Mouse (Mus musculus) mouse trophoblast stem cell (cell line): ENCODE results near the gene Cd22.
"Not testable (repeated sequence)": the region's sequence is repeated elsewhere in the genome, so short reads cannot be mapped to it uniquely, and the experiment has no call there.

ENCODE experiments used
- in situ Hi-C, 2 experiments: fragments of 300-500 bp; cut with MseI, MboI; formaldehyde crosslinking; loops; 2 replicates in 1 of 2; 3 replicates in 1 of 2; pipeline ENCODE4 v1.15.1; 2025

Cd22 gene

DNA sequence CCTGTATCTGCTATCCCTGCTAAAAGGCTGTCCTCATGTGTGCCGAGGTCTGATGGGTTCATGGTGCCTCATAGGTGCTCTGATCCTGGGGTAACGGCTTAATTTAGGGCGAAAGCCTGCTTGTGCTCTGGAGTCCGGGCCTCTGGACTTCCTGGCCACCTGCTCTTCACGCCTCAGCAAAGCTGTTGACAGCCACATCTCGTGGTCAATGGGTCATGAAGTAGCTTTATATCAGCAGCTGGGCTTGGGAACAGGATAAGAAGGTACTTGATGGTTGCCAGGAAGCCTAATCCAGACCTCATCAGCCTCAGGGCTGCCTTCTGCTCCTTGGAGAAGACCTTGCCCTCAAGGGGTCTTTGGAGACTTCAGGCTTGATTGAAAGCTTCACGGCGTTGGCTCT, 16.8 kb downstream of the Cd22 start:
- in situ Hi-C loops: loop anchor here in 1 of 2 experiments (5.0 kb wide), 1 partner anchor 61 kb away; no protein-coding TSS in a partner anchor

DNA sequence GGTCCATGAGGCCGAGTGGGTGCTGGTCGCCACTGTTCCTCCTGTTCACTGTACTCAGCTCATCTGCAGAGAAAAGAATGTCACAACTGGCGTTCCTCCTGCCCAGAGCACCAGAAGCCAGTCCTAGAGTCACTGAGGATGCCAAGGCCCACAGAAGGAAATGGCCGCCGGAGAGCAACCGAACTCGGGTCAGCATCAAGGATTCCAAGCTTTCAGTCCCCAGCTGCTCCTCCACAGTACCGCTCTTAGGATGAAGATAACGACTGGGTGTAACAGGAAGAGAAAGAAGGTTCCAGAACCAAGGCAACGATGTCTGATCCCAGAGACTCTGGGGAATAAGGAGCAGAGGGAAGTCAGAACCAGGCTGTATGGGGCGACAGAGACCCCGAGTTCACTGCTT, 18.7 kb downstream of the Cd22 start, which contains the start of gene Ffar1:
Ffar1 (minus strand) TSS at position 101 of the 400 bp plus-strand sequence.
- in situ Hi-C loops: loop anchor here in 1 of 2 experiments (5.0 kb wide), 1 partner anchor 59 kb away; no protein-coding TSS in a partner anchor

DNA sequence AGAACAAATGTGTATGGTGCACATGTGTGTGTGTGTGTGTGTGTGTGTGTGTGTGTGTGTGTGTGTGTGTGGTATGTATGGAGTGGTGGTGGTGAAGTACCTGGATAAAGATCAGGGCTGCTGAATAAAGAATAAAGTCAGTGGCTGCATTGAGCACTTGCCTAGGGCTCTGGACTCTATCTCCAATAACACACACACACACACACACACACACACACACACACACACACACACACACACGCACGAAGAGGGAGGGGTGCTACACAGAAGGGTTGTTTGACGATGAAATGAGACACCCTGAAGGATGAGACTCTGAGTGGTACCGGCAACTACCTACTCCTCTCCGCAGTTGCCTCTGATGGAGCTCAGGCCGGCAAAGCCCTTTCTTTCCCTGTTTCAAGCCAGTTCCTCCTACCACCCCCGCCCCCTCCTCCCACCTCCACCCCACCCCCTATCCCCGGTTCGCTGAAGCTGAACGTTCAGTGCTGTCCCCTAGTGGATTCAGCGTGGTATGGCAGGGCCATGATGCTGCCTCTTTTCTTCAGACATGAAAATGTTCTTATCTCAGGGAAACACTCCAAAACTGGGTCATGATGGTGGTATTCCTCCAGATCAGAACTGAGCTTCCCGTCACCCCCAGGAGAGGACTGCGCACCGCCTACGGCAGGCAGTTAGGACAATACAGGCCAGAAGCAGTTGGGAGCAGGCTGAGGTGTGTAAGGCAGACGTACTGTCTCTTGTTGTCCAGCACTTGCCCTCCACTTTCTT, 20.3 kb downstream of the Cd22 start:
- in situ Hi-C loops: loop anchor here (5.0 kb wide), 2 partner anchors 48 to 58 kb away; no protein-coding TSS in a partner anchor

DNA sequence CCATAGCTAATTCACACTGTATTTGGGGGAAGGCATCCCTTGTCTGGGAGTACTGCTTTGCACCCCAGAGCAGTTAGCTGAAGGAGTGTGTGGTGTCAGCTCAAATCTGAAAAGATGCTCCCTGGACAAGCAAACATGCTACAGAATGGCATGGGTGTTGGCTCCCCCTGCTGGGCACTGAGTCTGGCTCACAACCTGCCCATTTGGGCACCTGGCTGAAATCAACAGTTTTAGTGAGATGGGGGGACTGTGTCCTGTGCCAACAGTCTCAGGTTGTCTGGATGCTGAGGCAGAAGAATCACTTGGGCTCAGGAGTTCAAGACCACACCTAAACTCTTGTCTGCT, 20.9 kb downstream of the Cd22 start:
- in situ Hi-C loops: loop anchor here in 1 of 2 experiments (5.0 kb wide), 1 partner anchor 47 kb away; no protein-coding TSS in a partner anchor

- in situ Hi-C loops: loop anchor here in 1 of 2 experiments (5.0 kb wide), 1 partner anchor 45 kb away; no protein-coding TSS in a partner anchor
Observed at GRCm38 (mm10) chr7:30857746-30858145, 22.4 kb downstream of the Cd22 start.

DNA sequence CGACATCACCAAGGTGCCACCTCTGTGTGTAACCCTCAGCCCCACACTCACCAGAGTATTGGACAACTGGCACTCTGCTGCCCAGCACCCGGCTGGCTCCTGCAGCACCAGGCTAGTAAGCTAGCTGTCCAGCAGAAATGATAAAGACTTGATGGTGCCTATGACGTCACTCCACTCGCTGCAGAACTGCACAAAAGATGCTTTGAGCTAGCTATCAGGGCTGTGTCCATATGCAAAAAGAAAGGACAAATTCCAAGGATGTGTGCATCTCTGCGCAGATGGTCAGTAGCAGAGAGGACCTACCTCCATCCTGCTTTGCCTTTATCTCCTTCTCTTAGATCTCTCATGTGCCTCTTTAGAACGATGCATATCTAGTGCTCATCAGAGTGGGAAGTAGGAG, 24.1 kb downstream of the Cd22 start, which contains the start of gene Ffar3:
Ffar3 (minus strand) TSS at position 101 of the 400 bp plus-strand sequence.
- in situ Hi-C loops: loop anchor here in 1 of 2 experiments (5.0 kb wide), 1 partner anchor 44 kb away; no protein-coding TSS in a partner anchor

GRCm38 (mm10) chr7:30851421-30851820, 28.7 kb downstream of the Cd22 start:
- in situ Hi-C loops: no loop called here

DNA sequence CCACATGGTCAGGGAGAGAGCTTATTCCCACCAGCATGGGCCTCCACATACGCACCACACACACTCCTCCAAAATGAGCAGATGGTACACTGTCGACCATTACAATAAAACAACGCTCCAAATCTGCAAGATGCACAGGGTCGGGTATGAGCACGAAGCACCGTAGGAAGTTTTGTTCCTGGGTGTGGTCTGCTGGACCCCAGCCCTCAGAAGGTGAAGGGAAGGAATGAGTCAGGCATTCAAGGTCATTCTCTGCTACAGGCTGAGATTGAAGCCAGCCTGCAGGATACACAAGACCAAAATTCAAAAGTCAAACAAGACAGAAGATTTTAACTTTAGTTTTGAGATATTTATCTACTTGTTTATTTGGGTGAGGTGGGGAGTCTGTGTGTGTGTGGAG, 32.2 kb downstream of the Cd22 start:
- in situ Hi-C loops: no loop called here

DNA sequence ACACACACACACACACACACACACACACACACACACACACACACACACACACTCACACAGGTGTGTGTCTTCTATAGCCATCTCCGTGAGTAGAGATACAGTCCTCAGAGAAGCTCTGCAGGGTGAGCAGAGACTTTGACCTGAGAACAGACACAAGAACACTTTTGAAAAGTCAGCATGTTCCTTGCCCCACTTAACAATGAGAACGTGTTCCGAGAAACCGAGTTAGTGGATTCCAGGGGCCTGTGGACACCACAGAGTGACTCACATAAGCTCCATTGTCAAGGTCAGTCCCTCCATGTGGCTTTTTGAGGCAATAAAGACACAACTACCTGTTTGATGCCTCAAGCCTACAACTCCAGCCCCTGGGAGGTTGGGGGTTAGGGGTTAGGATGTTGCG, 32.8 kb downstream of the Cd22 start:
- in situ Hi-C loops: no loop called here

- in situ Hi-C loops: no loop called here
Observed at GRCm38 (mm10) chr7:30846505-30847053, 33.6 kb downstream of the Cd22 start.

GRCm38 (mm10) chr7:30844676-30845297, 35.4 kb downstream of the Cd22 start:
- in situ Hi-C loops: no loop called here

- in situ Hi-C loops: no loop called here
Observed at GRCm38 (mm10) chr7:30842092-30842491, 38.0 kb downstream of the Cd22 start.

GRCm38 (mm10) chr7:30841379-30841778, 38.8 kb downstream of the Cd22 start:
- in situ Hi-C loops: no loop called here

DNA sequence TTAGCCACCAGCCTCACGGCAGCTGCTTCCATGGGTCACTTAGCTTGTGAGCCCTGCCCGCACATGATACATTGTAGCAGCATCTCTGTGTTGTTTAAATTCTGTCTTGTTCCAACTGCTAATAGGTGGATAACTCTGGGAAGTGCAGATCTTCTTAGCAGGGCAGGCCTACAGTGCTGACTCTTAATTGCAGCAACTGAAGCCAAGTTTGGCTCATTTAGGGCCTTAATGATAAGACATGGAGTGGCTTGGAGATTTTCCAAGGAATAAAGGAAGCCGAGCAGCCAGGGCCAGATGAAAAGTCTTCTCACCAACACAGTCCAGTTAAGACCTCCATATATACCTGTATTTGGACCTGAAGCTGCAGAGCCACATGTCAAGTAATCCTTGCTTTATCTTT, 39.8 kb downstream of the Cd22 start:
- in situ Hi-C loops: no loop called here

- in situ Hi-C loops: no loop called here
Observed at GRCm38 (mm10) chr7:30837277-30837676, 42.9 kb downstream of the Cd22 start.

DNA sequence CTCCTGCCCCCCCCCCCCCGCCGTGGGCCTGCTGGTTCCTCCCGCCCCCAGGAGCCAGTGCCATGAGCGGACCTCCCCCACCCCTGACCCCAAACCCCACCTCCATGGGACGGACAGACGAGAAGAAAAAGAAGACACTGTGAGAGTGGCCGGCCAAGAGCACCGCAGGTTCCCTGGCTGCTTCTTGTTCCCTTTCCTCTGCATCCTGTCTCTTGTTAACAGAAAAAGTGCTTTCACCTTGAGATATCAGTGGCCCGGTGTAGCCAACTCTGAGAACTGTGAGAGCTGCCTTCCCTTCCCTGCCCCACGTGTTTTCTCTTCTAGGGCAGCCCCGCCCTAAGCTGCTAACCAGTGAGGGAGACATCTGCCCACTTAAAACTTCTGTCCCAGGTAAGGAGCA, 47.5 kb downstream of the Cd22 start:
- in situ Hi-C loops: not testable (repeated sequence)

DNA sequence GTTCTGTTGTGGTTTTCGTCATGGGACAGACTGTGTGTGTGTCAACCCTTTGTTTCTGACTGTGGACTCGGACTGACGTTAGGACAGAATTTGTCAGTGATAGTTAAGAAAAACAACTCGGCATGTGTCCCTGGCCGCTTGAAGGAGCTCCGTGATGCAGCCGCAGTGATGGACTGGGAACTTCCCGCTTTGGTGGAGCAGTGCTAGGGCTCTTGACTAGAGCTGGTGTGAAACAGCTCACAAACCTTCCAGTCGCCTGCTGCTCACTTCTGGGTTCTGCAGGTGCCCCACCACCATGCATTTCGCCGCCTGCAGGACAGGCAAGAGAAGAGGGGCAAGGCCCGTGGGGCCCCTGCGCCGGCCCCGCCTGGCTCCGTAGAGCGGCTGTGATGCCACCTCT, 47.9 kb downstream of the Cd22 start:
- in situ Hi-C loops: no loop called here

DNA sequence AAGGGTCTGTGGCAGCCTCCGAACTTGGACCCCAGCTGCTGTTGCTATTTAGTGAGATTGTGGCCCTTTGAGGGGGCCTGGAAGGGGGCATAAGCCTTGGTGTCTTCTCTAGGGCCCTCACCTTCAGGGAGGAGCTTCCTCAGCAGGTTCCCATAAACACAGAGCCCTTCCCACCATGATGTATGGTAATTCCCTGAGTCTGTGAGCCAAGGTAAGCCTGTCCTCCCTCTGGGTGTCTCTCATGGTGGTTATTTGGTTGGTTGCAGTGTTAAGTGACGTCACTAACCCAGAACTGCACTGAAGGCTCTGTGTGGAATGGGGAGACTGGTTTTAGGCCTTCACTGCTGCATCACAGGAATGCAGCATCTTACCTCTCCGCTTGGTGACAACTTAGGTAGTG, 50.7 kb downstream of the Cd22 start:
- in situ Hi-C loops: no loop called here

DNA sequence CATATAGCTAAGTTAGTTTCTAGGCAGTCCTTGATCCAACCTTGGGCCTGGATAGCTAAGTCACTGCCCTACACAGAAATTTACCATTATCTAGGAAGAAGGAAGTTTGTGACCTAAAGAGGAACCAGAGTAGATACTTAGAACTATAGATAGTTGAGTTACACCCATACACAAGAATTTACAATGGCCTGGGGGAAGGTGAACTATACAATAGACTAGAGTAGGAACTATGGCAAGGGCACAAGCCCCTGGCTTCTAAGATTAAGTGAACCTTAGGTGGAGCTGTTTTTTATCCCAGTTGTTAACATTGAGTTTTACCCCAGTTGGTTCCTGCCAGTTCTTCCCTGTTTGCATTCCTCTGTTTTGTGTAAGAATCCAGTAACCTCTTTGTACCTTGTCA, 51.3 kb downstream of the Cd22 start:
- in situ Hi-C loops: not testable (repeated sequence)

DNA sequence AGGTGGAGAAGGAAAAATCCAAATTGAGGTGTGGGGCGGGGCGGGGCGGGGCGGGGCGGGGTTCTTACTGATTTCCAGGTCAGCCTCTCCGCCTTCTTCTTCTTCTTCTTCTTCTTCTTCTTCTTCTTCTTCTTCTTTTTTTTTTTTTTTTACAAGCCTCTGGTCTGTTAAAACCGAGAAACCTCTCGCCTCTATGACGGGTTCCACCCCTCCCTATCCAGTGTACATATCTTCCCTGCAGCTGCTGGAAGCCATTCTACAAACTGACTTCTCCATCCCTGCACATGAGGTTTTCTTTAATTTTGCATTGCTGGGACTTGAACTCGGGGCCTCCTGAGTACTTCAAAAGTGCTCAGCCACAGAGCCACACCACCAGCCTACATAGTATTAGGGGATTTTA, 53.5 kb downstream of the Cd22 start:
- in situ Hi-C loops: no loop called here

DNA sequence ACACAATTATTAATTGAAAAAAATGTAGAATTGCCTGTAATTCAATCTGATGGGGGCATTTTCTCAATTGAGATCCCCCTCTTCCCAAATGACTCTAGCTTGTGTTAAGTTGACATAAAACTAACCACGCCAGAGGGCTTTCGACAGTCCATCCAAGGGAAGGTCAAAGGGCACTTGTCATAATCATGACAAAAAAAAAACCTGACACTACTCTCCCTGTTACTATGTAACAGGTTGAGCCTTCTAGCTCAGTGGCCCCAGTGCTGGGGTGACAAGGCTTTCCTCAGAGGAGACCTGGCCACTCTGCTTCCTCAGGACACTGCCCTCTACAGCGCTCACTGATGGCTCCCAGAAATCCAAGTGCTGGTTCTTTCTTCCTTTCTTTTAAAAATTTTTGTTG, 55.8 kb downstream of the Cd22 start:
- in situ Hi-C loops: no loop called here

DNA sequence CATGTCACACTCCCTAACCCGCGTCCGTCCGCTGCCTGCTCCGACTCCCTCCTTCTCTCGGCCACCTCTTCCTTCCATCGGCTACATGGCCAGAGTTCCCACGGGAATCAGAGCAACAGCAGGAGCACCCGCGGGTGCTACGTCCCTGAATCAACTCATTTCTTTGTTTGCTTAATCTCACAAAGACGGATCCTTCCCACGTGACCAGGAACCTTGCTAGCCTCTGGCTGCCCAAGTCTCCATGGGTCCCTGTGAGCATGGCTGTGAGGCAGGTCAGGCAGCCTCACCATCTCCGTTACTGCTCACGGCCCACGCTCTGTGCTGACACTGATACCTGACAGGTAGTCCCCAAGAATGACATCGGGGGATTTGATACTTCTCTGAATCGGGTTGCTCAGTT, 56.5 kb downstream of the Cd22 start, which contains the start of gene Ffar2:
Ffar2 (minus strand) TSS at position 101 of the 400 bp plus-strand sequence.
- in situ Hi-C loops: no loop called here
